Mouse (Mus musculus) embryonic stem cell, embryonic (primary cell): ENCODE results near the gene Gpr171.
"Not testable (repeated sequence)": the region's sequence is repeated elsewhere in the genome, so short reads cannot be mapped to it uniquely, and the experiment has no call there.

ENCODE experiments used
- CTCF ChIA-PET, 4 experiments: fragments of 300-600 bp in 2 of 4; fragments of 350-600 bp in 2 of 4; sonication (Branson Sonifier 250); formaldehyde crosslinking; loops; one replicate each; lab custom pipeline; 2022; ENCODE audit warnings: inconsistent platforms in 2 of 4; lab: Charles Lee
- POLR2A ChIA-PET, 4 experiments: fragments of 300-600 bp in 2 of 4; fragments of 350-600 bp in 2 of 4; sonication (Branson Sonifier 250); formaldehyde crosslinking; loops; one replicate each; lab custom pipeline; 2022; ENCODE audit warnings: antibody characterized with exemption in 4 of 4, inconsistent platforms in 1 of 4; lab: Charles Lee

Gene Gpr171

GRCm38 (mm10) chr3:59101218-59101986, at the start of gene Gpr171:
Gene Gpr171 (minus strand): TSS chr3:59101821.
- ChIA-PET POLR2A (no interaction called here), CTCF (no interaction called here)

GRCm38 (mm10) chr3:59150624-59151023, 49.0 kb upstream of the Gpr171 start:
- CTCF ChIA-PET, result no interaction called here

GRCm38 (mm10) chr3:59149646-59150045, 48.0 kb upstream of the Gpr171 start:
- ChIA-PET POLR2A (no interaction called here), CTCF (no interaction called here)

More at GRCm38 (mm10) chr3:59150624-59151023, 49.0 kb upstream of the Gpr171 start:
- POLR2A ChIA-PET, result no interaction called here

GRCm38 (mm10) chr3:59145194-59145593, 43.6 kb upstream of the Gpr171 start:
- ChIA-PET POLR2A (no interaction called here), CTCF (no interaction called here)

- ChIA-PET POLR2A (interaction anchor here in 1 of 4 experiments (0.7 kb wide), 1 partner anchor 16 kb away, joined by 7 read pairs; no protein-coding TSS in a partner anchor), CTCF (no interaction called here)
Observed at GRCm38 (mm10) chr3:59141507-59142305, 40.1 kb upstream of the Gpr171 start.

GRCm38 (mm10) chr3:59140941-59141340, 39.3 kb upstream of the Gpr171 start:
- POLR2A ChIA-PET, CTCF ChIA-PET: not testable (repeated sequence)

GRCm38 (mm10) chr3:59140115-59140514, 38.5 kb upstream of the Gpr171 start:
- ChIA-PET POLR2A (no interaction called here), CTCF (no interaction called here)

GRCm38 (mm10) chr3:59139651-59140051, 38.0 kb upstream of the Gpr171 start:
- CTCF ChIA-PET, result interaction anchor here in 1 of 4 experiments (0.8 kb wide), 1 partner anchor 19 kb away, joined by 3 read pairs; no protein-coding TSS in a partner anchor
- POLR2A ChIA-PET, result interaction anchor here in 1 of 4 experiments (0.6 kb wide), 1 partner anchor 9 kb away, joined by 6 read pairs; no protein-coding TSS in a partner anchor

GRCm38 (mm10) chr3:59138946-59139468, 37.4 kb upstream of the Gpr171 start:
- ChIA-PET CTCF (interaction anchor here in 1 of 4 experiments (0.8 kb wide), 1 partner anchor 19 kb away, joined by 3 read pairs; no protein-coding TSS in a partner anchor), POLR2A (interaction anchor here in 1 of 4 experiments (0.6 kb wide), 1 partner anchor 8 kb away, joined by 6 read pairs; no protein-coding TSS in a partner anchor)

GRCm38 (mm10) chr3:59135911-59136653, 34.5 kb upstream of the Gpr171 start:
- ChIA-PET CTCF (no interaction called here), POLR2A (no interaction called here)

GRCm38 (mm10) chr3:59133189-59133588, 31.6 kb upstream of the Gpr171 start:
- CTCF ChIA-PET, result interaction anchor here in 1 of 4 experiments (1.4 kb wide), 1 partner anchor 13 kb away, joined by 4 read pairs; no protein-coding TSS in a partner anchor
- POLR2A ChIA-PET, result no interaction called here

GRCm38 (mm10) chr3:59131966-59132365, 30.3 kb upstream of the Gpr171 start:
- POLR2A ChIA-PET, result no interaction called here
- CTCF ChIA-PET, result no interaction called here

GRCm38 (mm10) chr3:59131081-59131480, 29.5 kb upstream of the Gpr171 start:
- POLR2A ChIA-PET, result interaction anchor here in 1 of 4 experiments (0.5 kb wide), 1 partner anchor 8 kb away, joined by 6 read pairs; no protein-coding TSS in a partner anchor
- CTCF ChIA-PET, result interaction anchor here in 1 of 4 experiments (1.8 kb wide), 1 partner anchor 11 kb away, joined by 9 read pairs; no protein-coding TSS in a partner anchor

GRCm38 (mm10) chr3:59130431-59130830, 28.8 kb upstream of the Gpr171 start:
- POLR2A ChIA-PET, result interaction anchor here in 1 of 4 experiments (0.5 to 1.3 kb wide), 2 partner anchors 9 to 10 kb away, joined by 3 to 6 read pairs; no protein-coding TSS in a partner anchor
- CTCF ChIA-PET, result interaction anchor here in 2 of 4 experiments (0.6 to 1.8 kb wide), 2 partner anchors 10 to 1276 kb away, joined by 4 to 9 read pairs; no protein-coding TSS in a partner anchor

GRCm38 (mm10) chr3:59129547-59129946, 27.9 kb upstream of the Gpr171 start:
- CTCF ChIA-PET, result interaction anchor here in 3 of 4 experiments (0.6 to 1.6 kb wide), 3 partner anchors 9 to 1626 kb away, joined by 4 to 7 read pairs (median 4); no protein-coding TSS in a partner anchor
- POLR2A ChIA-PET, result interaction anchor here in 3 of 4 experiments (0.6 to 1.3 kb wide), 3 partner anchors 9 to 281 kb away, joined by 3 to 6 read pairs (median 4); no protein-coding TSS in a partner anchor

GRCm38 (mm10) chr3:59128681-59129080, 27.1 kb upstream of the Gpr171 start:
- ChIA-PET CTCF (interaction anchor here (0.6 to 1.6 kb wide), 6 partner anchors 8 to 1958 kb away, joined by 3 to 7 read pairs (median 4); no protein-coding TSS in a partner anchor), POLR2A (interaction anchor here in 2 of 4 experiments (0.6 to 0.7 kb wide), 2 partner anchors 102 to 893 kb away, joined by 3 read pairs; no protein-coding TSS in a partner anchor)

GRCm38 (mm10) chr3:59125783-59126555, 24.3 kb upstream of the Gpr171 start:
- POLR2A ChIA-PET, result interaction anchor here in 2 of 4 experiments (0.7 to 1.1 kb wide), 2 partner anchors 49 to 596 kb away, joined by 3 read pairs; no protein-coding TSS in a partner anchor
- CTCF ChIA-PET, result interaction anchor here in 2 of 4 experiments (0.6 kb wide), 2 partner anchors 57 to 992 kb away, joined by 3 read pairs; no protein-coding TSS in a partner anchor
